Mouse (Mus musculus) lung, embryonic 14.5 days (tissue): ENCODE data around the gene Zbtb4. TPM values are rescaled to one million over a fixed set of nuclear protein-coding genes. Genes with fewer than 3 reads are reported as not detected.
A peak's percentile ranks its signal among the peaks of the same experiment; 100 is the strongest.

Experiments
- ATAC-seq: fragments of 200-750 bp; cut with Nextera tagmentation; 2 replicates; pipeline ENCODE4 v1.8.0; 2017; ENCODE audit warnings: mild to moderate bottlenecking, moderate TSS enrichment, moderate library complexity; ENCODE audit not compliant: insufficient read depth
- DNase-seq: peaks from one replicate; pipeline ENCODE4 v3.0.0-alpha.2; 2015
- H3K27ac ChIP-seq: fragments of 300-500 bp; sonication (generic); 2 replicates; pipeline ENCODE4 v1.5.1; 2014; ENCODE audit warnings: low read depth, mild to moderate bottlenecking, moderate library complexity
- H3K27me3 ChIP-seq: fragments of 300-500 bp; sonication (generic); 2 replicates; pipeline ENCODE4 v1.6.1; 2014; ENCODE audit warnings: low read length, control low read depth; ENCODE audit not compliant: insufficient read depth
- H3K36me3 ChIP-seq: fragments of 300-500 bp; sonication (generic); 2 replicates; pipeline ENCODE4 v1.6.1; 2014; ENCODE audit warnings: control low read depth; ENCODE audit not compliant: insufficient read depth
- H3K4me1 ChIP-seq: fragments of 300-500 bp; sonication (generic); 2 replicates; pipeline ENCODE4 v1.6.1; 2014; ENCODE audit warnings: antibody characterized with exemption, control low read depth; ENCODE audit not compliant: insufficient read depth
- H3K4me2 ChIP-seq: fragments of 300-500 bp; sonication (generic); 2 replicates; pipeline ENCODE4 v1.6.1; 2014; ENCODE audit warnings: mild to moderate bottlenecking
- H3K4me3 ChIP-seq: fragments of 300-500 bp; sonication (generic); 2 replicates; pipeline ENCODE4 v1.5.1; 2014; ENCODE audit warnings: low read depth, low read length
- H3K9ac ChIP-seq: fragments of 300-500 bp; sonication (generic); 2 replicates; pipeline ENCODE4 v1.6.1; 2014
- H3K9me3 ChIP-seq: fragments of 300-500 bp; sonication (generic); 2 replicates; pipeline ENCODE4 v1.6.1; 2016; ENCODE audit warnings: low read depth, low read length, control low read depth
- CTCF ChIP-seq: IDR thresholded peaks from 2 replicates; pipeline ENCODE4 v1.5.1; 2016; ENCODE audit warnings: antibody characterized with exemption, low read depth
- WGBS: fragments of 180-500 bp; shearing (Covaris S2); extraction: QIAGEN DNeasy Blood & Tissue Kit; methylation state at CpG from one replicate; pipeline ENCODE4 v1.1.7; 2014; 5-methylcytosine and 5-hydroxymethylcytosine counted together
- polyA plus RNA-seq: library from polyadenylated mRNA; unstranded; fragments of >200 nt; fragmentation: Nextera tagmentation; extraction: Ambion mirVana; gene quantifications from 2 replicates; pipeline ENCODE4 v1.2.1, GENCODE M21; 2014

Zbtb4 gene
- polyA plus RNA-seq, 1 experiment from 2014 or later, result 2.5 TPM

- Histone ChIP-seq H3K9ac (no peak overlapping the region), H3K27ac (no peak overlapping the region), H3K27me3 (no peaks in the 10 kb centered on the region), H3K36me3 (no peaks in the 10 kb centered on the region), H3K4me2 (no peak overlapping the region), H3K9me3 (no peaks in the 10 kb centered on the region), H3K4me1 (no peaks in the 10 kb centered on the region), H3K4me3 (no peak overlapping the region)
- ATAC-seq (no peak), DNase-seq (no peak)
- TF ChIP-seq CTCF, result no peak
- 54% methylated on average over 5 of the region's 5 CpGs for WGBS
These were observed 23.7 kb downstream of the Zbtb4 start for GRCm38 (mm10) chr11:69789431-69789830.

- ATAC-seq (no peak), DNase-seq (no peak)
- 69% methylated on average over 5 of the region's 5 CpGs for WGBS
- no peak overlapping the region for H3K27ac ChIP-seq
- 0 out of 2 replicates have a peak, but pooled peaks cover 4% of the 10 kb centered on the region for H3K4me1 ChIP-seq
- no peaks in the 10 kb centered on the region for H3K36me3 ChIP-seq
- no peaks in the 10 kb centered on the region for H3K27me3 ChIP-seq
- no peaks in the 10 kb centered on the region for H3K9me3 ChIP-seq
- TF ChIP-seq CTCF, result no peak
- no peak overlapping the region for H3K9ac ChIP-seq
- H3K4me3 ChIP-seq, result no peak overlapping the region
- no peak overlapping the region for H3K4me2 ChIP-seq
These were observed 25.7 kb downstream of the Zbtb4 start for GRCm38 (mm10) chr11:69791420-69791819.

- no peaks in the 10 kb centered on the region for H3K9me3 ChIP-seq
- DNase-seq (no peak), ATAC-seq (no peak)
- no peaks in the 10 kb centered on the region for H3K27me3 ChIP-seq
- H3K36me3 ChIP-seq, result no peaks in the 10 kb centered on the region
- no peak overlapping the region for H3K4me3 ChIP-seq
- H3K4me2 ChIP-seq, result no peak overlapping the region
- 63% methylated on average over 5 of the region's 5 CpGs for WGBS
- H3K4me1 ChIP-seq, result 0 out of 2 replicates have a peak, but pooled peaks cover 4% of the 10 kb centered on the region
- H3K9ac ChIP-seq, result no peak overlapping the region
- no peak overlapping the region for H3K27ac ChIP-seq
- TF ChIP-seq CTCF, result no peak
These were observed 27.7 kb downstream of the Zbtb4 start for GRCm38 (mm10) chr11:69793429-69793828.

GRCm38 (mm10) chr11:69795168-69795982 lies 29.7 kb downstream of the Zbtb4 start, which contains the start of gene Chrnb1:
Chrnb1 (minus strand) TSS chr11:69795943.
- H3K4me3 ChIP-seq, result peak within 1 kb of the TSS; percentile 49

GRCm38 (mm10) chr11:69795983-69796435 lies 30.3 kb downstream of the Zbtb4 start:
- Histone ChIP-seq H3K4me2 (peak overlapping the region; percentile 95), H3K9ac (peak overlapping the region; percentile 57; the same call in 1 of the 2 replicates), H3K36me3 (no peaks in the 10 kb centered on the region), H3K9me3 (no peaks in the 10 kb centered on the region), H3K4me1 (peaks cover 16% of the 10 kb centered on the region; the same call in 1 of the 2 replicates), H3K27ac (no peak overlapping the region), H3K4me3 (peak overlapping the region; percentile 49), H3K27me3 (0 out of 2 replicates have a peak, but pooled peaks cover 3% of the 10 kb centered on the region)
- no peak for ATAC-seq
- 1% methylated on average over 13 of the region's 13 CpGs for WGBS
- TF ChIP-seq CTCF, result no peak
- no peak for DNase-seq

More at GRCm38 (mm10) chr11:69795168-69795982, 29.7 kb downstream of the Zbtb4 start, which contains the start of gene Chrnb1:
- Histone ChIP-seq H3K27me3 (0 out of 2 replicates have a peak, but pooled peaks cover 3% of the 10 kb centered on the region), H3K9ac (peak within 1 kb of the TSS; percentile 57), H3K4me1 (peaks cover 13% of the 10 kb centered on the region; the same call in 1 of the 2 replicates), H3K36me3 (no peaks in the 10 kb centered on the region), H3K4me2 (peak within 1 kb of the TSS; percentile 95), H3K9me3 (no peaks in the 10 kb centered on the region), H3K27ac (peak within 1 kb of the TSS; percentile 80)
- 2% methylated on average over 52 of the region's 52 CpGs for WGBS
- DNase-seq (peak; percentile 96), ATAC-seq (peak; percentile 94)
- no peak for TF ChIP-seq CTCF

- ATAC-seq, result no peak
- TF ChIP-seq CTCF, result no peak
- peaks cover 26% of the 10 kb centered on the region for H3K4me1 ChIP-seq
These were observed 32.2 kb downstream of the Zbtb4 start for GRCm38 (mm10) chr11:69797924-69798323.

GRCm38 (mm10) chr11:69799394-69800137 lies 33.9 kb downstream of the Zbtb4 start:
- Histone ChIP-seq H3K4me1 (peaks cover 39% of the 10 kb centered on the region), H3K4me3 (peak overlapping the region; percentile 52; the same call in 1 of the 2 replicates), H3K27ac (no peak overlapping the region), H3K27me3 (peaks cover 32% of the 10 kb centered on the region), H3K4me2 (peak overlapping the region; percentile 97), H3K9me3 (no peaks in the 10 kb centered on the region), H3K9ac (no peak overlapping the region), H3K36me3 (no peaks in the 10 kb centered on the region)
- DNase-seq (peak; percentile 32), ATAC-seq (no peak)
- WGBS, result 15% methylated on average over 12 of the region's 12 CpGs
- no peak for TF ChIP-seq CTCF

More at GRCm38 (mm10) chr11:69797924-69798323, 32.2 kb downstream of the Zbtb4 start:
- DNase-seq, result no peak
- H3K27ac ChIP-seq, result no peak overlapping the region
- H3K36me3 ChIP-seq, result no peaks in the 10 kb centered on the region
- H3K4me2 ChIP-seq, result no peak overlapping the region
- peaks cover 21% of the 10 kb centered on the region for H3K27me3 ChIP-seq
- H3K4me3 ChIP-seq, result no peak overlapping the region
- no peaks in the 10 kb centered on the region for H3K9me3 ChIP-seq
- no peak overlapping the region for H3K9ac ChIP-seq
- WGBS, result 82% methylated on average over 7 of the region's 7 CpGs
